Mouse (Mus musculus) liver, embryonic 14.5 days (tissue): ENCODE measurements around the gene Olfm1.

Source experiments
- CTCF ChIP-seq: IDR thresholded peaks from 2 replicates; pipeline ENCODE4 v1.5.1; 2016; ENCODE audit warnings: antibody characterized with exemption, low read depth, control low read depth
- EP300 ChIP-seq: IDR thresholded peaks from 2 replicates; pipeline ENCODE4 v1.6.1; 2016; ENCODE audit warnings: antibody characterized with exemption, low read depth

DNA sequence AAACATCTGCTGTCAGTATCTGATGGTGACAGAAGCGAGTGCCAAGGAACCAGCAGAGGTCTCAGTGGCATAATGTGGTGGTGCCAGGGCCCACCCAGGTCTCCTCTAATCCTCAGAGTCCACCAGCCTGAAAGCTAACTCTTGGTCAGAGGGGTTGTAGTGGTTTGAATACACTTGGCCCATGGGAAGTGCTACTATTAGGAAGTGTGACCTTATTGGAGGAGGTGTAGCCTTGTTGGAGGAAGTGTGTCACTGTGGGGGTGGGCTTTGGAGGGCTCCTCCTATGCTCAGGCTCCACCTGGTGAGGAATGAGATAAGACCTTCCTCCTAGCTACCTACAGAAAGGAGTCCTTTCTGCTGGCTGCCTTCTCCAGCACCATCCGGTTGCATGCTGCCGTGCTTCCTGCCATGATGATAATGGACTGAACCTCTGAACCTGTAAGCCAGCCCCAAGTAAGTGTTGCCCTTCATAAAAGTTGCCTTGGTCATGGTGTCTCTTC is 75.0 kb downstream of the Olfm1 start:
- no peak for TF ChIP-seq CTCF
- TF ChIP-seq EP300 = no peak
